Mouse (Mus musculus) intestine, embryonic 14.5 days (tissue): ENCODE measurements around the gene Ptger4. TPM values are rescaled to one million over a fixed set of nuclear protein-coding genes. Genes with fewer than 3 reads are reported as not detected.

ENCODE experiments used
- ATAC-seq: fragments of 200-750 bp; cut with Nextera tagmentation; replicated peaks from 2 replicates; pipeline ENCODE4 v1.8.0; 2017; ENCODE audit warnings: low read depth, moderate number of reproducible peaks, moderate TSS enrichment, moderate library complexity; ENCODE audit not compliant: low FRiP score, low TSS enrichment
- DNase-seq: peaks from one replicate; pipeline ENCODE4 v3.0.0-alpha.2; 2018; ENCODE audit warnings: low spot score
- H3K27ac ChIP-seq: fragments of 300-500 bp; sonication (generic); 2 replicates; pipeline ENCODE4 v1.5.1; 2014; ENCODE audit warnings: low read depth, mild to moderate bottlenecking, control low read depth
- H3K27me3 ChIP-seq: fragments of 300-500 bp; sonication (generic); replicated peaks from 2 replicates; pipeline ENCODE4 v1.6.1; 2014; ENCODE audit warnings: low read length, control low read depth; ENCODE audit not compliant: control insufficient read depth, insufficient read depth
- H3K36me3 ChIP-seq: fragments of 300-500 bp; sonication (generic); 2 replicates; pipeline ENCODE4 v1.6.1; 2014; ENCODE audit warnings: low read length, control low read depth; ENCODE audit not compliant: control insufficient read depth, insufficient read depth
- H3K4me1 ChIP-seq: fragments of 300-500 bp; sonication (generic); replicated peaks from 2 replicates; pipeline ENCODE4 v1.6.1; 2014; ENCODE audit warnings: low read length, control low read depth, mixed read lengths; ENCODE audit not compliant: control insufficient read depth, insufficient read depth
- H3K4me2 ChIP-seq: fragments of 300-500 bp; sonication (generic); 2 replicates; pipeline ENCODE4 v1.6.1; 2014; ENCODE audit warnings: low read length
- H3K4me3 ChIP-seq: fragments of 300-500 bp; sonication (generic); 2 replicates; pipeline ENCODE4 v1.5.1; 2014; ENCODE audit warnings: low read depth, low read length, control low read depth, mixed read lengths
- H3K9ac ChIP-seq: fragments of 300-500 bp; sonication (generic); 2 replicates; pipeline ENCODE4 v1.6.1; 2014; ENCODE audit warnings: mild to moderate bottlenecking, low read length
- H3K9me3 ChIP-seq: fragments of 300-500 bp; sonication (generic); 2 replicates; pipeline ENCODE4 v1.6.1; 2016; ENCODE audit warnings: low read length, control low read depth; ENCODE audit not compliant: control insufficient read depth
- WGBS: fragments of 180-500 bp; shearing (Covaris S2); extraction: QIAGEN DNeasy Blood & Tissue Kit; methylation state at CpG from one replicate; pipeline ENCODE4 v1.1.7; 2014; 5-methylcytosine and 5-hydroxymethylcytosine counted together
- polyA plus RNA-seq: library from polyadenylated mRNA; unstranded; fragments of >200 nt; fragmentation: Nextera tagmentation; extraction: Ambion mirVana; gene quantifications from 2 replicates; pipeline ENCODE4 v1.2.1, GENCODE M21; 2014

The Ptger4 gene
- polyA plus RNA-seq, 1 experiment from 2014 or later: 3.9 TPM

DNA sequence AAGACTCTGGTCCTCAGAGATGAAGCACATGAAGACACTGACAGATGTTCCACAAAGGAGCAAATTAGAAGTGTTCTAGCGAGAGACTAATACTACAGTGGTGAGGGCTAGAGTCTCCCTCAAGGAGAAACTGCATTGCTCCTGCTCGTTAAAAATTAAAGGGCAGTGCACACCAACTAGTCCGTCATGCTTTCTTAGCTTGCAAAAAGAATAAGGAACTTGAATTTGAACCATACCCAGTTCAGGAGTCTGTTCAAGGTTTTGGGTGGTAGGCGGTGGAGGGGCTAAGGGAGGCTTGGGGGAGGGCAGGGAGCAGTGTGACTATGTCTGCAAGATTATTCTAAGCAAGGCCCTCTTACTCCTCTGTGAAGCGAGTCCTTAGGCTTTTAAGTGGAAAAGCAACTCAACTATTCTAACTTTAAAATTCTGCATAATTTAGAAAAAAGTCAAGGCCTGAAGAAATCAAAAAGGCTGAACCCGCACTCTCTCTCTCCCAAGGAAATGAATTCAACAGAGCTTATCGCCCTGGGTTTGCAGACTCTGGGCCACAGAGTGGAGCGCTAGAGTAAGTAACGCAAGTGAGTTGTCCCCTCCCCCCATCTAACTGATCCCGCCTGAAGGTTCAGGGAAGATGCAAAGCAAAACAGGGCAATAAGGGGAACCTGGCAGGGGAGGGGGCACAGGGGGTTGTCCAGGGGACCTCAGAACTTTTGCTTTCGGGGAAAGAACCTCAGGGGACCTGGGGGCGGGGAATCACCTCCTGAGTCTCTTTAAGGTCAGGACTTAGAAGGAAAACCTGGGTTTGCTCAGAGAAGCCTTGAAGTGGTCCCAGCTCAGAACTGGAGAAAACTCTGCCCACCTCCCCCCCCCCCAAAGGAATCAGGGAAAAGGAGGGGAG is 2.4 kb downstream of the Ptger4 start:
- ATAC-seq: 0 out of 2 replicates have a peak, but pooled peaks have one; percentile 2
- Histone ChIP-seq H3K27ac (no peak overlapping the region), H3K4me3 (peak overlapping the region; percentile 56), H3K4me1 (peaks cover 20% of the 10 kb centered on the region), H3K36me3 (no peaks in the 10 kb centered on the region), H3K4me2 (peak overlapping the region; percentile 99), H3K9me3 (no peaks in the 10 kb centered on the region), H3K27me3 (peaks cover 47% of the 10 kb centered on the region), H3K9ac (peak overlapping the region; percentile 32; the same call in 1 of the 2 replicates)
- no peak for DNase-seq
- 30% methylated on average over 12 of the region's 12 CpGs for WGBS

DNA sequence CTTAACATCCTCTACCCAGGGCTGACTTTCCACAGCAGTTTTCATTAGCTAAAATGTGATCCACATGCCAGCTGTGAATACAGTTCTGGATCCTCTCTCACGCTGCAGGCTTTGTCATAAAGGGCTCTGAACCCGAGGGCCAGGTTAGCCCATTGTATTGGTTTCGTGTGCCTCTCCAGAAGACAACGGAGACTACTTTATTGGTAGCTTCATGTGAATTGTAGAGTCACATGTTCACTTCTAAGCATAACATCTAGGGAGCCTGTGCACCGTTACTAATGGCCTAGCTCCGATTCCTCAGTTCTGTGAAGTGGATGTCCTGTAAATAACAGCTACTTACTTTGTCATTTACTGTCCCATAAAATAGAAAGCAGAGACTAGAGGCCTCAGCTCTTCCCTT is 3.6 kb downstream of the Ptger4 start:
- peaks cover 43% of the 10 kb centered on the region for H3K27me3 ChIP-seq
- H3K4me3 ChIP-seq: no peak overlapping the region
- H3K4me1 ChIP-seq: peaks cover 20% of the 10 kb centered on the region
- ATAC-seq (no peak), DNase-seq (no peak)
- no peak overlapping the region for H3K9ac ChIP-seq
- 67% methylated on average over 6 of the region's 6 CpGs for WGBS
- H3K27ac ChIP-seq: no peak overlapping the region
- H3K9me3 ChIP-seq: no peaks in the 10 kb centered on the region
- H3K4me2 ChIP-seq: 0 out of 2 replicates have a peak overlapping the region, but pooled peaks have one; percentile 16
- no peaks in the 10 kb centered on the region for H3K36me3 ChIP-seq

DNA sequence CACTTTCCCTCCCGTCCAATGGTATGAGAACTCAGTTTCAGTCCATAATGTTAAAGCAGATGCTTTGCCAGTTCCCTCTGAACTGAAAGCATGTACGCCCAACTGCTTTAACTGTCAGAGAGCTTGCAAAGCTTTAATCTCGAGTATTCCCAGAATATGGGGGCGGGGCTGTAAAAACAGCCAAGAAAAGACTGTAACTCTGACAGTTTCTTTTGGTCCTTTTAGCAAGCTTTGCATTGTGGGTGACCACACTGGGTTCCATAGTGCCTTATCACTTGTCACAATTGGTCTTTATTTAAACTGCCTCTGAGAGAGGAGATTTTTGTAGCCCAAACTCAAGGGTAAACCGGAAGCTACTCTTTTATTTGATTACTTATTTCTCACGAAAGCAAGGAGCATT is 4.1 kb downstream of the Ptger4 start:
- WGBS: 62% methylated on average over 6 of the region's 6 CpGs
- Histone ChIP-seq H3K4me1 (peaks cover 20% of the 10 kb centered on the region), H3K4me2 (no peak overlapping the region), H3K36me3 (no peaks in the 10 kb centered on the region), H3K9ac (no peak overlapping the region), H3K9me3 (no peaks in the 10 kb centered on the region), H3K27ac (no peak overlapping the region), H3K27me3 (peaks cover 39% of the 10 kb centered on the region), H3K4me3 (no peak overlapping the region)
- DNase-seq (no peak), ATAC-seq (no peak)

DNA sequence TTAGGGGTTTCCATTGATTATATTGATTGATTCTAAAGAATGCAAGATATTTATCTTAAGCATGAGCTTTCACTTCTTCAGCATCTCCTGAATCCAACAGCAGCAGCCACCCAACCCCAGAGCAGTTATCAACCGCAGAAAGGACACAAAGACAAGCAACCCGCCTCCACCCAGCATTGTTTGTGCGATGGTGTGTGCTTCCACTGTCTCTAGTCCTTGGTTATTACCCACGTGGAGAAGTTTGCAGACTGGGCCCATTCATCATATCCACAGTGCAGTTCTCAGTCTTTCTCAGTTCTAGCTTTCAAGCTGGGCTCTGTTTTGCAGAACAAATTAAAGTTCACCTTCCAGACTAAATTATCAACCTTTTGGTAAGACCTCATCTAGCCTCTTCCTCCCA is 4.6 kb downstream of the Ptger4 start:
- H3K36me3 ChIP-seq: no peaks in the 10 kb centered on the region
- DNase-seq (no peak), ATAC-seq (no peak)
- H3K4me2 ChIP-seq: no peak overlapping the region
- H3K9me3 ChIP-seq: no peaks in the 10 kb centered on the region
- no peak overlapping the region for H3K27ac ChIP-seq
- peaks cover 20% of the 10 kb centered on the region for H3K4me1 ChIP-seq
- 71% methylated on average over 4 of the region's 4 CpGs for WGBS
- H3K27me3 ChIP-seq: peaks cover 33% of the 10 kb centered on the region
- no peak overlapping the region for H3K4me3 ChIP-seq
- H3K9ac ChIP-seq: no peak overlapping the region

DNA sequence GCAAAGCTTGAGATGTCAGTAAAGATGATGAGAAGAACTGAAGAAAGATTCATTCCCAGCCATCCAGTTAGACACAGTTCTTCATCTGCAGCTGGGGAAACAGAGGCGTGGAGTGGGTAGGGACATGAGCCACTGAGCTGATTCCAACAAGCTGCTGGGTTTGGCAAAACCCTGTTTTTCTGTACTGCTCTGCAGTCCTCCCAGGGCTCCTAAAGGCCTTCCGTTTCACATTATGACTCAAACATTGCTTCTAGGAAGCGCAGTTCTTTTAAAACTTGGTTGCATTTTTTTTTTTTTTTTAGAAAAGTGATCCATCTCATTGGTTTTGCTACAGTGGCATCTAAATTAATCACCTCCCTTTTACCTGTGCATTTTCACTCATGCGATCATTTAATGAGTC is 5.4 kb downstream of the Ptger4 start:
- no peak for ATAC-seq
- peaks cover 29% of the 10 kb centered on the region for H3K27me3 ChIP-seq
- WGBS: 81% methylated on average over 4 of the region's 4 CpGs

GRCm38 (mm10) chr15:5238073-5238472 is 5.9 kb downstream of the Ptger4 start:
- no peak overlapping the region for H3K4me3 ChIP-seq
- no peak overlapping the region for H3K27ac ChIP-seq
- H3K27me3 ChIP-seq: peaks cover 24% of the 10 kb centered on the region
- DNase-seq (no peak), ATAC-seq (no peak)
- no peak overlapping the region for H3K9ac ChIP-seq
- H3K4me2 ChIP-seq: no peak overlapping the region
- WGBS: 75% methylated on average over 7 of the region's 7 CpGs
- peaks cover 12% of the 10 kb centered on the region for H3K4me1 ChIP-seq
- H3K36me3 ChIP-seq: no peaks in the 10 kb centered on the region
- H3K9me3 ChIP-seq: no peaks in the 10 kb centered on the region

More for the DNA sequence above, 5.4 kb downstream of the Ptger4 start:
- Histone ChIP-seq H3K4me2 (no peak overlapping the region), H3K4me3 (no peak overlapping the region), H3K4me1 (peaks cover 16% of the 10 kb centered on the region), H3K36me3 (no peaks in the 10 kb centered on the region), H3K9ac (no peak overlapping the region), H3K27ac (no peak overlapping the region), H3K9me3 (no peaks in the 10 kb centered on the region)
- no peak for DNase-seq

DNA sequence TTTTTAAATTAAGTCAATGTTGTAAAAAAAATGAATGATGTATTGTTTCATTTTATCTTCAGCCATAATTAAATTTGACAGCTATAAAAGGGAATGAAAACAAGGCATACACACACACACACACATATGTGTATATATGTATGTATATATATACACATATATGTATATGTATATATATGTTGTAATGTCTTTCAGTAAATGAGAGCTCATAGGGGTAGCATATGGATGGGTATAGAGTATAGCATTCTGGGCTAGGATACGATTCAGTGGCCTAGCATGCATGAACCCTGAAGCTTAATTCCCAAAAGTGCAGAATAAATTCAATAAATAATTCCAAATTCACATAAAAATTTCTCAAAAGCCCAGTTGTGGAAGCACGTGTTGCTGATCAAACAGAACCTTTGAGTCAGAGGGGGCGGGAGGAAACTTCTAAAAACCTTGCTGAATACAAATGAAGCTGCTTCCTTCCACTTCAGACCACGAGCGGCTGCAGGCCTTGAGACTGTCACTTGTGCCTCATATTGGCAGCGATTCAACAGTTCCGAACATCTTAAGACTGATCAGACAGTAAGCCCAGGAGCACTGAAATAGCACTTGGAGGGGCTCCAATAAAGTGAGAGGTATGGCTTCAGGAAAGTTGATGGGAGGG is 6.9 kb downstream of the Ptger4 start:
- no peaks in the 10 kb centered on the region for H3K9me3 ChIP-seq
- no peak overlapping the region for H3K9ac ChIP-seq
- DNase-seq: no peak
- peaks cover 2% of the 10 kb centered on the region; the same call in 1 of the 2 replicates for H3K4me1 ChIP-seq
- no peaks in the 10 kb centered on the region for H3K36me3 ChIP-seq
- no peak overlapping the region for H3K27ac ChIP-seq
- WGBS: 67% methylated on average over 7 of the region's 7 CpGs
- H3K27me3 ChIP-seq: peaks cover 14% of the 10 kb centered on the region
- ATAC-seq: 0 out of 2 replicates have a peak, but pooled peaks have one; percentile 49
- H3K4me3 ChIP-seq: no peak overlapping the region
- H3K4me2 ChIP-seq: no peak overlapping the region

- ATAC-seq (no peak), DNase-seq (peak; percentile 78)
- WGBS: 21% methylated on average over 6 of the region's 6 CpGs
- Histone ChIP-seq H3K9ac (no peak overlapping the region), H3K27me3 (peaks cover 10% of the 10 kb centered on the region; the same call in 1 of the 2 replicates), H3K27ac (no peak overlapping the region), H3K9me3 (no peaks in the 10 kb centered on the region), H3K36me3 (no peaks in the 10 kb centered on the region), H3K4me3 (no peak overlapping the region), H3K4me1 (no peaks in the 10 kb centered on the region), H3K4me2 (no peak overlapping the region)
Measured at GRCm38 (mm10) chr15:5236538-5236937, 7.4 kb downstream of the Ptger4 start.
